Mouse (Mus musculus): Measurements from ENCODE around the gene Tmem184a. TPM values are rescaled to one million over a fixed set of nuclear protein-coding genes. Genes with fewer than 3 reads are reported as not detected.

Gene Tmem184a
- polyA plus RNA-seq, 1 experiment from 2014 or later, result 15.1 TPM

DNA sequence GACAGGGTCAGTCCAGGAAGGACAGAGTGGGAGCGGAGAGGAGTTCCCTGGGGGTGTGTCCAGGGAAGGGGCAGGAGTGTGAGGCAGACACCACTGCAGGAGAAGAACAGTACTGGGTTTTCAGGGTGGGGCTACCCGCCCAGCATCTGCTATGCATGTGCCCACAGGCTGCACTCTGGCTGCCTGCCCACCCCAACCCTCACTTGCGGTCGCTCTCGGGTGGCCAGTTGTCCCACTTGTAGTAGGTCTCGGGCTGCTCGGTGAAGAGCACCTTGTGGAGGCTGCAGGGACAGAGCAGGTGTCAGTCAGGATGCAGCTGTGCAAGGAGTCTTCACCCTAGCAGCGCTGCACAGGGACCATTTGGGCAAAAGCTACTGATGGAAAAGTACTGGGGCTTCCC lies 51.5 kb downstream of the Tmem184a start:
- no peaks in the 10 kb centered on the region for H3K27me3 ChIP-seq (replicated peaks; ENCODE audit: control insufficient read depth, insufficient read depth, low read length)
- DNase-seq (ENCODE audit: low spot score), result no peak

DNA sequence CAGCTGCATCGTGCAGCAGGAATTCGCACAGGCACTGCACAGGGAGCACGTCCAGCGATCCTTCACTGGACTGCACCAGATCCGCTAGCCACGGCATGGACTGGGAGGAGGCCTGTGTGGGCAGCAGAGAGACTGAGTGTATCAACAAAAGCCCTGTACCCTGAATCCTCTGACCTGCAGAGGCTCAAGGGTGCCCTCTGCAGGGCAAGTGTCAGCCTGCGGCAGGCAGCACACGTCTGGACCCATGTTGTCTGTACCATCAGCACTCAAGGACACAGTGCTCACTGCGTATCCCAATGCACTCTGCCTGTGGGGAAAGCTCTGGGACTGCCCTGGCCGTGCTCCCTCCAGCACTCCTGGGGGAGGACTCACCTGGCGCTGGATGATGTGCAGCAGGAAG lies 55.4 kb downstream of the Tmem184a start:
- DNase-seq (ENCODE audit: low spot score) (no peak), ATAC-seq (replicated peaks; ENCODE audit: low FRiP score, low TSS enrichment, low read depth) (no peak)
- WGBS, result 69% methylated on average over 11 of the region's 11 CpGs
- H3K9ac ChIP-seq (ENCODE audit: low read length), result no peak overlapping the region
- no peak overlapping the region for H3K27ac ChIP-seq (ENCODE audit: low read depth)
- no peaks in the 10 kb centered on the region for H3K9me3 ChIP-seq (ENCODE audit: control insufficient read depth, low read length)
- no peaks in the 10 kb centered on the region for H3K4me1 ChIP-seq (replicated peaks; ENCODE audit: control insufficient read depth, insufficient read depth, low read length)
- H3K27me3 ChIP-seq (replicated peaks; ENCODE audit: control insufficient read depth, insufficient read depth, low read length), result no peaks in the 10 kb centered on the region
- no peak overlapping the region for H3K4me2 ChIP-seq (ENCODE audit: low read length)
- H3K4me3 ChIP-seq (ENCODE audit: low read depth, low read length), result no peak overlapping the region
- peaks cover 96% of the 10 kb centered on the region for H3K36me3 ChIP-seq (ENCODE audit: control insufficient read depth, insufficient read depth, low read length)

More for the DNA sequence above, 51.5 kb downstream of the Tmem184a start:
- Histone ChIP-seq H3K36me3 (ENCODE audit: control insufficient read depth, insufficient read depth, low read length) (peaks cover 95% of the 10 kb centered on the region), H3K9me3 (ENCODE audit: control insufficient read depth, low read length) (no peaks in the 10 kb centered on the region), H3K27ac (ENCODE audit: low read depth) (no peak overlapping the region), H3K4me1 (replicated peaks; ENCODE audit: control insufficient read depth, insufficient read depth, low read length) (no peaks in the 10 kb centered on the region), H3K9ac (ENCODE audit: low read length) (no peak overlapping the region), H3K4me3 (ENCODE audit: low read depth, low read length) (no peak overlapping the region), H3K4me2 (ENCODE audit: low read length) (no peak overlapping the region)
- no peak for ATAC-seq (replicated peaks; ENCODE audit: low FRiP score, low TSS enrichment, low read depth)
- 93% methylated on average over 8 of the region's 8 CpGs for WGBS

- H3K4me3 ChIP-seq (ENCODE audit: low read depth, low read length), result no peak overlapping the region
- no peaks in the 10 kb centered on the region for H3K27me3 ChIP-seq (replicated peaks; ENCODE audit: control insufficient read depth, insufficient read depth, low read length)
- no peak overlapping the region for H3K27ac ChIP-seq (ENCODE audit: low read depth)
- no peaks in the 10 kb centered on the region for H3K9me3 ChIP-seq (ENCODE audit: control insufficient read depth, low read length)
- no peaks in the 10 kb centered on the region for H3K4me1 ChIP-seq (replicated peaks; ENCODE audit: control insufficient read depth, insufficient read depth, low read length)
- no peak for ATAC-seq (replicated peaks; ENCODE audit: low FRiP score, low TSS enrichment, low read depth)
- H3K4me2 ChIP-seq (ENCODE audit: low read length), result no peak overlapping the region
- no peak overlapping the region for H3K9ac ChIP-seq (ENCODE audit: low read length)
- H3K36me3 ChIP-seq (ENCODE audit: control insufficient read depth, insufficient read depth, low read length), result peaks cover 94% of the 10 kb centered on the region
- WGBS, result 89% methylated on average over 16 of the region's 16 CpGs
- no peak for DNase-seq (ENCODE audit: low spot score)
Measured at GRCm38 (mm10) chr5:139758096-139758495, 61.6 kb downstream of the Tmem184a start.

- Histone ChIP-seq H3K9me3 (ENCODE audit: control insufficient read depth, low read length) (no peaks in the 10 kb centered on the region), H3K27ac (ENCODE audit: low read depth) (no peak overlapping the region), H3K36me3 (ENCODE audit: control insufficient read depth, insufficient read depth, low read length) (peaks cover 94% of the 10 kb centered on the region), H3K27me3 (replicated peaks; ENCODE audit: control insufficient read depth, insufficient read depth, low read length) (no peaks in the 10 kb centered on the region), H3K4me2 (ENCODE audit: low read length) (no peak overlapping the region), H3K9ac (ENCODE audit: low read length) (no peak overlapping the region), H3K4me1 (replicated peaks; ENCODE audit: control insufficient read depth, insufficient read depth, low read length) (no peaks in the 10 kb centered on the region), H3K4me3 (ENCODE audit: low read depth, low read length) (no peak overlapping the region)
- no peak for ATAC-seq (replicated peaks; ENCODE audit: low FRiP score, low TSS enrichment, low read depth)
- 97% methylated on average over 2 of the region's 2 CpGs for WGBS
- DNase-seq (ENCODE audit: low spot score), result no peak
Measured at GRCm38 (mm10) chr5:139756586-139756985, 63.1 kb downstream of the Tmem184a start.

DNA sequence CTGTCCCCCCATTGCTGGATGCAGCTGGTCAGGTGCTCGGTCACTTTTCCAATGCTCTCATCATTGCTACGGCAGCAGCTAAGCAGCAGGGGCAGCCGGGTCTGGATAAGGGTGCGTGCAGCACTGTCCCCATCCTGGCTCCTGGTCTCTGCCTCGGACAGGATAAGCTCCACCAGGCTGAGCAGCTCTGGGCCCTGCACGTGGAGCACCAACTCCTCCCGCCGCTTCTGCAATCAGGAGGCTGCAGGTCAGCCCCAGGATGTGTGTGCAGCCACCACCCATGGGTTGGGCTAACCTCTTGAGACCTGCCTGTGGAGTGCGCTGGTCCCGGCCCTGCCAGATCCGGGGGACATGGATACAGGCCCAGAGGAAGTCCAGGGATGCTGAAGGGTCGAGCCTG lies 63.6 kb downstream of the Tmem184a start:
- Histone ChIP-seq H3K9me3 (ENCODE audit: control insufficient read depth, low read length) (no peaks in the 10 kb centered on the region), H3K4me2 (ENCODE audit: low read length) (no peak overlapping the region), H3K36me3 (ENCODE audit: control insufficient read depth, insufficient read depth, low read length) (peaks cover 94% of the 10 kb centered on the region), H3K4me3 (ENCODE audit: low read depth, low read length) (no peak overlapping the region), H3K27me3 (replicated peaks; ENCODE audit: control insufficient read depth, insufficient read depth, low read length) (no peaks in the 10 kb centered on the region), H3K4me1 (replicated peaks; ENCODE audit: control insufficient read depth, insufficient read depth, low read length) (no peaks in the 10 kb centered on the region), H3K9ac (ENCODE audit: low read length) (no peak overlapping the region), H3K27ac (ENCODE audit: low read depth) (no peak overlapping the region)
- WGBS, result 90% methylated on average over 12 of the region's 12 CpGs
- ATAC-seq (replicated peaks; ENCODE audit: low FRiP score, low TSS enrichment, low read depth), result no peak
- no peak for DNase-seq (ENCODE audit: low spot score)

DNA sequence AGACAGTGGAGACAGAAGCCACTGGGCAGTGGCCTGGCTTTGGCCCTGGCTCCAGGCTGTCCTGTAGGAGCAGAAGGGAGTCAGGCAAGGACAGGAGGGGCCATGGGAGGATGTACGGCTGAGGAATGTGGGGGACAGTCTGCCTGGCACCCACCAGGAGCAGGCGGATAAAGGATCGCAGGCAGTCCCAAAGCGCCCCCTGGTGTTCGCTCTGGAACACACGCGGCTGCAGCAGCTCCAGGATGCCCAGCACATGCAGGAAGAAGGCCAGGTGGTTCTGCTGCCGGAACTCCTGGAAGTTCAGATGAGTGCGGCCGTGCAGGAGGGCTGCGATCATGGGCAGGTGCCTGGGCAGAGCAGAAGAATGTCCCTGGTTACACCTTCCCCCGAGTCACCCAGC lies 65.0 kb downstream of the Tmem184a start:
- Histone ChIP-seq H3K4me3 (ENCODE audit: low read depth, low read length) (no peak overlapping the region), H3K9me3 (ENCODE audit: control insufficient read depth, low read length) (no peaks in the 10 kb centered on the region), H3K27me3 (replicated peaks; ENCODE audit: control insufficient read depth, insufficient read depth, low read length) (no peaks in the 10 kb centered on the region), H3K9ac (ENCODE audit: low read length) (no peak overlapping the region), H3K36me3 (ENCODE audit: control insufficient read depth, insufficient read depth, low read length) (peaks cover 87% of the 10 kb centered on the region), H3K4me2 (ENCODE audit: low read length) (no peak overlapping the region), H3K27ac (ENCODE audit: low read depth) (no peak overlapping the region), H3K4me1 (replicated peaks; ENCODE audit: control insufficient read depth, insufficient read depth, low read length) (no peaks in the 10 kb centered on the region)
- WGBS, result 37% methylated on average over 12 of the region's 12 CpGs
- peak; percentile 79 for DNase-seq (ENCODE audit: low spot score)
- ATAC-seq (replicated peaks; ENCODE audit: low FRiP score, low TSS enrichment, low read depth), result no peak

Small RNA genes lying within 50 kb of the gene (microRNA-seq; reads per million reads assigned to microRNA genes)
- gene Mir7037, result not detected

Other genes with a start within 250 kb of the Tmem184a start
- 4.5 and 6.5 TPM in 2 replicates for gene Micall2, start 83.6 kb downstream of the Tmem184a start, polyA plus RNA-seq (2014; fragmentation: Nextera tagmentation; extraction: Ambion mirVana)
- gene Ints1, start 44.2 kb downstream of the Tmem184a start, polyA plus RNA-seq (2014; fragmentation: Nextera tagmentation; extraction: Ambion mirVana), result 36.5 and 42.5 TPM in 2 replicates
- 9.4 and 11.2 TPM in 2 replicates for gene Mafk, start 28.4 kb downstream of the Tmem184a start, polyA plus RNA-seq (2014; fragmentation: Nextera tagmentation; extraction: Ambion mirVana)
- gene Gm26938, start 6.5 kb upstream of the Tmem184a start, polyA plus RNA-seq (2014; fragmentation: Nextera tagmentation; extraction: Ambion mirVana), result not detected in 2 replicates
- gene Psmg3, start 7.0 kb upstream of the Tmem184a start, polyA plus RNA-seq (2014; fragmentation: Nextera tagmentation; extraction: Ambion mirVana), result 82.9 and 96.6 TPM in 2 replicates
- 0.23 and 0.26 TPM in 2 replicates for gene Elfn1, start 88.0 kb upstream of the Tmem184a start, polyA plus RNA-seq (2014; fragmentation: Nextera tagmentation; extraction: Ambion mirVana)